Mouse (Mus musculus): Measurements from ENCODE around the gene Ckap2.
"Not testable (repeated sequence)": the region's sequence is repeated elsewhere in the genome, so short reads cannot be mapped to it uniquely, and the experiment has no call there.

Gene Ckap2

GRCm38 (mm10) chr8:22148367-22148740 is 37.3 kb downstream of the Ckap2 start:
- DNase-seq = no peak

- DNase-seq = no peak
Measured at GRCm38 (mm10) chr8:22147706-22148366, 37.8 kb downstream of the Ckap2 start.

GRCm38 (mm10) chr8:22145831-22146230 is 39.8 kb downstream of the Ckap2 start:
- no peak for DNase-seq

- DNase-seq = no peak
Measured at GRCm38 (mm10) chr8:22143764-22144491, 41.7 kb downstream of the Ckap2 start.

GRCm38 (mm10) chr8:22142592-22142991 is 43.0 kb downstream of the Ckap2 start:
- DNase-seq = no peak

- DNase-seq = no peak
Measured at GRCm38 (mm10) chr8:22141836-22142385, 43.7 kb downstream of the Ckap2 start.

- DNase-seq = not testable (repeated sequence)
Measured at GRCm38 (mm10) chr8:22136462-22136861, 49.2 kb downstream of the Ckap2 start.

- DNase-seq = no peak
Measured at GRCm38 (mm10) chr8:22134750-22135135, 50.9 kb downstream of the Ckap2 start.

GRCm38 (mm10) chr8:22134078-22134749 is 51.4 kb downstream of the Ckap2 start:
- DNase-seq = no peak

- DNase-seq = no peak
Measured at GRCm38 (mm10) chr8:22132062-22132461, 53.6 kb downstream of the Ckap2 start.

- DNase-seq = peak; percentile 4 to 12
Measured at GRCm38 (mm10) chr8:22124220-22125152, 61.1 kb downstream of the Ckap2 start, which contains the start of gene Nek5. Nek5 (minus strand) TSS chr8:22125053.

All from thymus, adult 18-20 months (tissue).